Mouse (Mus musculus) midbrain, embryonic 12.5 days (tissue): ENCODE data around the gene Clic1. TPM values are rescaled to one million over a fixed set of nuclear protein-coding genes. Genes with fewer than 3 reads are reported as not detected.
A peak's percentile ranks its signal among the peaks of the same experiment; 100 is the strongest.

ENCODE experiments used
- ATAC-seq: fragments of 200-750 bp; cut with Nextera tagmentation; 2 replicates; pipeline ENCODE4 v1.8.0; 2017; ENCODE audit warnings: low read depth, moderate TSS enrichment, moderate library complexity; ENCODE audit not compliant: low FRiP score
- H3K27ac ChIP-seq: fragments of 300-500 bp; sonication (generic); replicated peaks from 2 replicates; pipeline ENCODE4 v1.5.1; 2016; ENCODE audit warnings: mild to moderate bottlenecking
- H3K27me3 ChIP-seq: fragments of 300-500 bp; sonication (generic); 2 replicates; pipeline ENCODE4 v1.6.1; 2016; ENCODE audit warnings: mild to moderate bottlenecking
- H3K36me3 ChIP-seq: fragments of 300-500 bp; sonication (generic); 2 replicates; pipeline ENCODE4 v1.6.1; 2016
- H3K4me1 ChIP-seq: fragments of 300-500 bp; sonication (generic); 2 replicates; pipeline ENCODE4 v1.6.1; 2016
- H3K4me2 ChIP-seq: fragments of 300-500 bp; sonication (generic); replicated peaks from 2 replicates; pipeline ENCODE4 v1.6.1; 2016; ENCODE audit warnings: mild to moderate bottlenecking, moderate library complexity
- H3K4me3 ChIP-seq: fragments of 300-500 bp; sonication (generic); 2 replicates; pipeline ENCODE4 v1.5.1; 2016; ENCODE audit warnings: mild to moderate bottlenecking
- H3K9ac ChIP-seq: fragments of 300-500 bp; sonication (generic); replicated peaks from 2 replicates; pipeline ENCODE4 v1.6.1; 2016; ENCODE audit warnings: mild to moderate bottlenecking, moderate library complexity
- H3K9me3 ChIP-seq: fragments of 300-500 bp; sonication (generic); 2 replicates; pipeline ENCODE4 v1.6.1; 2016; ENCODE audit warnings: mild to moderate bottlenecking
- WGBS: fragments of 180-500 bp; shearing (Covaris S2); methylation state at CpG from one replicate; pipeline ENCODE4 v1.1.7; 2016; 5-methylcytosine and 5-hydroxymethylcytosine counted together
- polyA plus RNA-seq: library from polyadenylated mRNA; unstranded; fragments of >200 nt; fragmentation: Nextera tagmentation; extraction: Ambion mirVana; gene quantifications from 2 replicates; pipeline ENCODE4 v1.2.1, GENCODE M21; 2016

The Clic1 gene
- polyA plus RNA-seq, 1 experiment from 2014 or later, result 165 TPM

- H3K4me2 ChIP-seq, result peak overlapping the region; percentile 59
- no peaks in the 10 kb centered on the region for H3K9me3 ChIP-seq
- peaks cover 13% of the 10 kb centered on the region for H3K4me1 ChIP-seq
- WGBS, result 74% methylated on average over 8 of the region's 8 CpGs
- no peak for ATAC-seq
- no peaks in the 10 kb centered on the region for H3K27me3 ChIP-seq
- peak overlapping the region; percentile 68 for H3K4me3 ChIP-seq
- peaks cover 33% of the 10 kb centered on the region for H3K36me3 ChIP-seq
- H3K27ac ChIP-seq, result no peak overlapping the region
- H3K9ac ChIP-seq, result peak overlapping the region; percentile 82
Measured at GRCm38 (mm10) chr17:35090166-35090932, 40.6 kb downstream of the Clic1 start.

- no peak overlapping the region for H3K4me3 ChIP-seq
- peaks cover 13% of the 10 kb centered on the region for H3K4me1 ChIP-seq
- H3K9ac ChIP-seq, result no peak overlapping the region
- H3K9me3 ChIP-seq, result no peaks in the 10 kb centered on the region
- no peak overlapping the region for H3K27ac ChIP-seq
- WGBS, result 91% methylated on average over 14 of the region's 14 CpGs
- H3K4me2 ChIP-seq, result no peak overlapping the region
- no peaks in the 10 kb centered on the region for H3K27me3 ChIP-seq
- no peak for ATAC-seq
- H3K36me3 ChIP-seq, result peaks cover 54% of the 10 kb centered on the region
Measured at GRCm38 (mm10) chr17:35092403-35093198, 42.8 kb downstream of the Clic1 start.

GRCm38 (mm10) chr17:35094475-35095365 lies 45.0 kb downstream of the Clic1 start:
- no peaks in the 10 kb centered on the region for H3K9me3 ChIP-seq
- no peak overlapping the region for H3K4me3 ChIP-seq

GRCm38 (mm10) chr17:35096597-35096996 lies 46.8 kb downstream of the Clic1 start:
- no peak overlapping the region for H3K4me2 ChIP-seq
- no peaks in the 10 kb centered on the region for H3K27me3 ChIP-seq
- H3K4me3 ChIP-seq, result no peak overlapping the region
- WGBS, result 87% methylated on average over 12 of the region's 12 CpGs
- peaks cover 89% of the 10 kb centered on the region for H3K36me3 ChIP-seq
- ATAC-seq, result no peak
- H3K4me1 ChIP-seq, result no peaks in the 10 kb centered on the region
- 0 out of 2 replicates have a peak overlapping the region, but pooled peaks have one; percentile 34 for H3K9ac ChIP-seq
- H3K27ac ChIP-seq, result no peak overlapping the region
- no peaks in the 10 kb centered on the region for H3K9me3 ChIP-seq

More at GRCm38 (mm10) chr17:35094475-35095365, 45.0 kb downstream of the Clic1 start:
- H3K9ac ChIP-seq, result no peak overlapping the region
- H3K27ac ChIP-seq, result no peak overlapping the region
- no peaks in the 10 kb centered on the region for H3K27me3 ChIP-seq
- H3K4me1 ChIP-seq, result peaks cover 12% of the 10 kb centered on the region
- H3K4me2 ChIP-seq, result no peak overlapping the region
- 91% methylated on average over 15 of the region's 15 CpGs for WGBS
- no peak for ATAC-seq
- peaks cover 75% of the 10 kb centered on the region for H3K36me3 ChIP-seq

- H3K9ac ChIP-seq, result no peak overlapping the region
- WGBS, result 71% methylated on average over 12 of the region's 12 CpGs
Measured at GRCm38 (mm10) chr17:35097164-35097655, 47.4 kb downstream of the Clic1 start.

GRCm38 (mm10) chr17:35100196-35100765 lies 50.5 kb downstream of the Clic1 start:
- WGBS, result 83% methylated on average over 10 of the region's 10 CpGs
- Histone ChIP-seq H3K9me3 (no peaks in the 10 kb centered on the region), H3K27ac (no peak overlapping the region), H3K9ac (no peak overlapping the region), H3K4me2 (no peak overlapping the region), H3K27me3 (no peaks in the 10 kb centered on the region), H3K4me3 (no peak overlapping the region), H3K4me1 (no peaks in the 10 kb centered on the region), H3K36me3 (peaks cover 84% of the 10 kb centered on the region)
- ATAC-seq, result no peak

More at GRCm38 (mm10) chr17:35097164-35097655, 47.4 kb downstream of the Clic1 start:
- H3K4me2 ChIP-seq, result no peak overlapping the region
- H3K9me3 ChIP-seq, result no peaks in the 10 kb centered on the region
- H3K4me3 ChIP-seq, result no peak overlapping the region
- H3K36me3 ChIP-seq, result peaks cover 89% of the 10 kb centered on the region
- no peaks in the 10 kb centered on the region for H3K4me1 ChIP-seq
- no peak overlapping the region for H3K27ac ChIP-seq
- no peak for ATAC-seq
- no peaks in the 10 kb centered on the region for H3K27me3 ChIP-seq

- H3K4me1 ChIP-seq, result peaks cover 8% of the 10 kb centered on the region
- H3K9ac ChIP-seq, result no peak overlapping the region
- H3K36me3 ChIP-seq, result peaks cover 77% of the 10 kb centered on the region
- H3K27ac ChIP-seq, result no peak overlapping the region
- no peak overlapping the region for H3K4me3 ChIP-seq
- WGBS, result 92% methylated on average over 11 of the region's 11 CpGs
- H3K9me3 ChIP-seq, result no peaks in the 10 kb centered on the region
- H3K27me3 ChIP-seq, result no peaks in the 10 kb centered on the region
- H3K4me2 ChIP-seq, result no peak overlapping the region
- ATAC-seq, result no peak
Measured at GRCm38 (mm10) chr17:35101161-35101560, 51.4 kb downstream of the Clic1 start.

GRCm38 (mm10) chr17:35102299-35102698 lies 52.5 kb downstream of the Clic1 start:
- Histone ChIP-seq H3K4me1 (peaks cover 10% of the 10 kb centered on the region), H3K27me3 (no peaks in the 10 kb centered on the region), H3K4me3 (no peak overlapping the region), H3K9ac (no peak overlapping the region), H3K27ac (no peak overlapping the region), H3K36me3 (peaks cover 66% of the 10 kb centered on the region), H3K4me2 (no peak overlapping the region), H3K9me3 (no peaks in the 10 kb centered on the region)
- no peak for ATAC-seq
- WGBS, result 80% methylated on average over 8 of the region's 8 CpGs

GRCm38 (mm10) chr17:35103221-35103690 lies 53.5 kb downstream of the Clic1 start:
- no peak overlapping the region for H3K4me2 ChIP-seq
- 74% methylated on average over 6 of the region's 6 CpGs for WGBS
- H3K4me3 ChIP-seq, result no peak overlapping the region
- peaks cover 56% of the 10 kb centered on the region for H3K36me3 ChIP-seq
- no peaks in the 10 kb centered on the region for H3K27me3 ChIP-seq
- no peak overlapping the region for H3K27ac ChIP-seq
- no peak overlapping the region for H3K9ac ChIP-seq
- ATAC-seq, result no peak
- H3K9me3 ChIP-seq, result no peaks in the 10 kb centered on the region
- H3K4me1 ChIP-seq, result peaks cover 10% of the 10 kb centered on the region

- Histone ChIP-seq H3K4me3 (no peak overlapping the region), H3K27me3 (no peaks in the 10 kb centered on the region), H3K36me3 (peaks cover 48% of the 10 kb centered on the region), H3K9ac (no peak overlapping the region), H3K9me3 (no peaks in the 10 kb centered on the region), H3K4me1 (peaks cover 10% of the 10 kb centered on the region), H3K27ac (no peak overlapping the region), H3K4me2 (no peak overlapping the region)
- 95% methylated on average over 7 of the region's 7 CpGs for WGBS
- ATAC-seq, result no peak
Measured at GRCm38 (mm10) chr17:35104079-35104478, 54.3 kb downstream of the Clic1 start.

GRCm38 (mm10) chr17:35104754-35105153 lies 55.0 kb downstream of the Clic1 start:
- H3K27me3 ChIP-seq, result no peaks in the 10 kb centered on the region
- 76% methylated on average over 6 of the region's 6 CpGs for WGBS
- H3K4me1 ChIP-seq, result peaks cover 10% of the 10 kb centered on the region
- H3K4me3 ChIP-seq, result no peak overlapping the region
- H3K9me3 ChIP-seq, result no peaks in the 10 kb centered on the region
- H3K4me2 ChIP-seq, result no peak overlapping the region
- H3K27ac ChIP-seq, result no peak overlapping the region
- H3K9ac ChIP-seq, result no peak overlapping the region
- no peak for ATAC-seq
- H3K36me3 ChIP-seq, result peaks cover 41% of the 10 kb centered on the region
